Mouse (Mus musculus) C2C12 (cell line): ENCODE results near the gene Reep6. TPM values are rescaled to one million over a fixed set of nuclear protein-coding genes. Genes with fewer than 3 reads are reported as not detected.

Experiments used
- H3K27me3 ChIP-seq: one replicate; pipeline ENCODE4 v1.6.1; 2011; ENCODE audit not compliant: control insufficient read depth, insufficient read depth, insufficient read length
- H3K36me3 ChIP-seq: one replicate; pipeline ENCODE4 v1.6.1; 2011; ENCODE audit not compliant: control insufficient read depth, insufficient read depth
- H3K4me3 ChIP-seq: one replicate; pipeline ENCODE4 v1.5.1; 2011; ENCODE audit warnings: mild to moderate bottlenecking, control low read depth; ENCODE audit not compliant: poor library complexity, insufficient read depth, severe bottlenecking
- H3K79me2 ChIP-seq: one replicate; pipeline ENCODE4 v1.6.1; 2011; ENCODE audit not compliant: control insufficient read depth, insufficient read depth
- H3K79me3 ChIP-seq: one replicate; pipeline ENCODE4 v1.6.1; 2011; ENCODE audit warnings: low read depth, control low read depth
- H3ac ChIP-seq: one replicate; pipeline ENCODE3; 2011; ENCODE audit warnings: low read depth; ENCODE audit not compliant: control insufficient read depth, insufficient read length
- CEBPB ChIP-seq: IDR thresholded peaks from one replicate; pipeline ENCODE4 v1.6.1; 2011; ENCODE audit warnings: low read depth, mild to moderate bottlenecking, control low read depth, moderate library complexity
- CTCF ChIP-seq: IDR thresholded peaks from one replicate; pipeline ENCODE4 v1.5.1; 2011; ENCODE audit not compliant: control insufficient read depth, insufficient read depth, insufficient read length
- FOSL1 ChIP-seq: IDR thresholded peaks from one replicate; pipeline ENCODE4 v1.8.0; 2011; ENCODE audit warnings: mild to moderate bottlenecking, low read length; ENCODE audit not compliant: poor library complexity, insufficient read depth, severe bottlenecking
- MAX ChIP-seq: IDR thresholded peaks from one replicate; pipeline ENCODE4 v1.6.1; 2011; ENCODE audit warnings: mild to moderate bottlenecking, control low read depth
- MYOD1 ChIP-seq: IDR thresholded peaks from one replicate; pipeline ENCODE4 v1.6.1; 2011; ENCODE audit warnings: low read depth; ENCODE audit not compliant: control insufficient read depth, insufficient read length
- MYOG ChIP-seq: IDR thresholded peaks from one replicate; pipeline ENCODE4 v1.6.1; 2011; ENCODE audit not compliant: control insufficient read depth, insufficient read length; ENCODE audit errors: extremely low read depth
- USF1 ChIP-seq: IDR thresholded peaks from one replicate; pipeline ENCODE4 v1.6.1; 2011; ENCODE audit warnings: low read depth, mild to moderate bottlenecking, control low read depth, moderate library complexity
- polyA plus RNA-seq: library from polyadenylated mRNA; unstranded; fragments of >200 nt; fragmentation: generic; extraction: Trizol; gene quantifications from one replicate; pipeline ENCODE4 v1.2.1, GENCODE M21; 2012; ENCODE audit warnings: missing spikeins

Gene Reep6
- polyA plus RNA-seq, 1 experiment, result 5.9 TPM

GRCm38 (mm10) chr10:80304458-80304857 lies 25.3 kb upstream of the Reep6 start:
- Histone ChIP-seq H3K27me3 (peaks cover 51% of the 10 kb centered on the region), H3K36me3 (no peaks in the 10 kb centered on the region), H3K79me3 (no peaks in the 10 kb centered on the region), H3K79me2 (no peaks in the 10 kb centered on the region), H3K4me3 (no peak overlapping the region), H3ac (no peak overlapping the region)
- TF ChIP-seq MYOG (no peak), MYOD1 (no peak), MAX (no peak), USF1 (no peak), CEBPB (no peak)

- H3K27me3 ChIP-seq, result peaks cover 47% of the 10 kb centered on the region
- H3K79me3 ChIP-seq, result no peaks in the 10 kb centered on the region
- TF ChIP-seq MYOG (no peak), CEBPB (no peak)
- no peaks in the 10 kb centered on the region for H3K79me2 ChIP-seq
- H3K36me3 ChIP-seq, result no peaks in the 10 kb centered on the region
- H3ac ChIP-seq, result no peak overlapping the region
- H3K4me3 ChIP-seq, result no peak overlapping the region
Measured at GRCm38 (mm10) chr10:80304862-80305261, 24.9 kb upstream of the Reep6 start.

- H3K4me3 ChIP-seq, result no peak overlapping the region
- no peaks in the 10 kb centered on the region for H3K79me3 ChIP-seq
- no peaks in the 10 kb centered on the region for H3K36me3 ChIP-seq
- TF ChIP-seq MAX (no peak), MYOD1 (no peak), CTCF (no peak), MYOG (no peak), CEBPB (no peak), USF1 (no peak), FOSL1 (no peak)
- no peaks in the 10 kb centered on the region for H3K79me2 ChIP-seq
- peaks cover 37% of the 10 kb centered on the region for H3K27me3 ChIP-seq
- no peak overlapping the region for H3ac ChIP-seq
Measured at GRCm38 (mm10) chr10:80311560-80311959, 18.2 kb upstream of the Reep6 start.

GRCm38 (mm10) chr10:80312586-80313504 lies 16.9 kb upstream of the Reep6 start:
- H3K79me2 ChIP-seq, result no peaks in the 10 kb centered on the region
- peaks cover 25% of the 10 kb centered on the region for H3K27me3 ChIP-seq
- no peak overlapping the region for H3K4me3 ChIP-seq
- no peaks in the 10 kb centered on the region for H3K36me3 ChIP-seq
- no peaks in the 10 kb centered on the region for H3K79me3 ChIP-seq
- H3ac ChIP-seq, result no peak overlapping the region
- no peak for TF ChIP-seq MAX
- no peak for TF ChIP-seq USF1
- no peak for TF ChIP-seq MYOD1
- TF ChIP-seq MYOG, result no peak
- no peak for TF ChIP-seq CEBPB
- TF ChIP-seq CTCF, result no peak
- TF ChIP-seq FOSL1, result no peak

- H3K79me3 ChIP-seq, result no peaks in the 10 kb centered on the region
- H3K79me2 ChIP-seq, result peaks cover 7% of the 10 kb centered on the region
- H3K27me3 ChIP-seq, result peaks cover 23% of the 10 kb centered on the region
- TF ChIP-seq MYOD1 (no peak), USF1 (no peak), MYOG (no peak), FOSL1 (no peak), CEBPB (no peak), MAX (no peak), CTCF (no peak)
- H3K36me3 ChIP-seq, result no peaks in the 10 kb centered on the region
- H3K4me3 ChIP-seq, result no peak overlapping the region
- no peak overlapping the region for H3ac ChIP-seq
Measured at GRCm38 (mm10) chr10:80313627-80314201, 16.0 kb upstream of the Reep6 start.
